Mouse (Mus musculus): ENCODE data around the gene Nedd9. TPM values are rescaled to one million over a fixed set of nuclear protein-coding genes. Genes with fewer than 3 reads are reported as not detected.

The Nedd9 gene
- total RNA-seq, 1 experiment = 4.4 TPM

DNA sequence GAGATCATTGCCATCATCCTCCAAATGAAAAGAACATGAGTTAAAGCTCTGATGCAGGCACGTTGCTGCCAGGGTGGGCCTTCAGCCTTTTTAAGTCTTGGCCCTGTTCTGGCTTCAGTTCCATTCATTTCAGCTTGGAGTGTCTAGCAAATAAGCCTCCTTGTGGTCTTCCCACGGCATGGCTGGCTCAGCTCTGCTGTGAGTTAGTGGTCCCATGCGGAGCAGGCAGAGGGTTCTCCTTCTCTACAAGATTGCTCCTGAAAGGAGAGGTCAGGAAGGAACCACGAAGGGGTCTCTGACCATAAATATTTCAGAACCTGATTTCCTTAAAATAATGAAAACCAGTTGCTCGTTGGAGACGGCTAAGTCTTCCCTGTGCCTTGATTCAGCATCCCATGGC lies 40.0 kb downstream of the Nedd9 start:
- no peak for DNase-seq (ENCODE audit: low read depth, low spot score)
- Histone ChIP-seq H3K4me3 (ENCODE audit: insufficient read depth in 1 of 2, low read depth in 1 of 2, low read length in 2 of 2, poor library complexity in 1 of 2, severe bottlenecking in 1 of 2) (no peak overlapping the region), H3K4me1 (ENCODE audit: control insufficient read depth in 2 of 2, insufficient read depth in 2 of 2, low read length in 2 of 2, poor library complexity in 1 of 2) (no peaks in the 10 kb centered on the region), H3K36me3 (ENCODE audit: control insufficient read depth, insufficient read depth, low read length, poor library complexity, severe bottlenecking) (no peaks in the 10 kb centered on the region), H3K9ac (ENCODE audit: insufficient read depth, low read depth, low read length, poor library complexity, severe bottlenecking) (no peak overlapping the region), H3K9me3 (ENCODE audit: control insufficient read depth, insufficient read depth, low read depth, low read length) (no peaks in the 10 kb centered on the region), H3K27ac (ENCODE audit: insufficient read depth, low read depth, low read length, poor library complexity, severe bottlenecking) (no peak overlapping the region)
- no peak for TF ChIP-seq MAFK (IDR thresholded peaks at IDR 0.05; ENCODE audit: insufficient read depth, low read depth, low read length)
- TF ChIP-seq HCFC1 (IDR thresholded peaks at IDR 0.05; ENCODE audit: borderline replicate concordance, insufficient read depth, low read length) = no peak
- no peak for TF ChIP-seq ZC3H11A (IDR thresholded peaks at IDR 0.05; ENCODE audit: borderline replicate concordance, low read depth, low read length)
- TF ChIP-seq CHD2 (IDR thresholded peaks at IDR 0.05; ENCODE audit: low read depth, low read length) = no peak
- no peak for TF ChIP-seq ZNF384 (IDR thresholded peaks at IDR 0.05; ENCODE audit: low read depth, low read length)
- in situ Hi-C loops (cut with MboI; ENCODE audit: low sequenced_read_pairs in 2 of 2, unreplicated experiment in 2 of 2) = no loop called here

DNA sequence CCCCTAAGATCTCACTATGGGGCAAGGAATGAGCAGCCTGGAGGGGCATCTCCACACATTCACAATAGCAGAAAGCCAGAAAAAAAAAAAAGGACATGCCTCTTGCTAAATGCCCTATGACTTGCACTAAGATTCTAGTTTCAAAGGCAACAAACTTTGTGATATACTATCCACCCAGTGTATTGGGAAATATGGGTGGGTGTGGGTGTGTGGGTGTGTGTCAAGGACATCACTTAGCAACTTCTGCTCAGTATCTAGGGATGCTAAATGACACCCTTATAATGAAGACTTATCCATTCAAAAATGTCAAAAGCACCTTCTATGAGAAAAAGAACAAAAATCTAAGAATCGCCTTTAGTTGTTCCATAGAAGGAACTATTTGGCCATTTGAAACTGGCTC lies 40.6 kb downstream of the Nedd9 start:
- DNase-seq (ENCODE audit: low read depth, low spot score) = no peak
- TF ChIP-seq ZC3H11A (IDR thresholded peaks at IDR 0.05; ENCODE audit: borderline replicate concordance, low read depth, low read length) (no peak), MAFK (IDR thresholded peaks at IDR 0.05; ENCODE audit: insufficient read depth, low read depth, low read length) (no peak), ZNF384 (IDR thresholded peaks at IDR 0.05; ENCODE audit: low read depth, low read length) (no peak), CHD2 (IDR thresholded peaks at IDR 0.05; ENCODE audit: low read depth, low read length) (no peak), HCFC1 (IDR thresholded peaks at IDR 0.05; ENCODE audit: borderline replicate concordance, insufficient read depth, low read length) (no peak)
- Histone ChIP-seq H3K9ac (ENCODE audit: insufficient read depth, low read depth, low read length, poor library complexity, severe bottlenecking) (no peak overlapping the region), H3K4me3 (ENCODE audit: insufficient read depth in 1 of 2, low read depth in 1 of 2, low read length in 2 of 2, poor library complexity in 1 of 2, severe bottlenecking in 1 of 2) (no peak overlapping the region), H3K27ac (ENCODE audit: insufficient read depth, low read depth, low read length, poor library complexity, severe bottlenecking) (no peak overlapping the region), H3K36me3 (ENCODE audit: control insufficient read depth, insufficient read depth, low read length, poor library complexity, severe bottlenecking) (no peaks in the 10 kb centered on the region), H3K4me1 (ENCODE audit: control insufficient read depth in 2 of 2, insufficient read depth in 2 of 2, low read length in 2 of 2, poor library complexity in 1 of 2) (no peaks in the 10 kb centered on the region), H3K9me3 (ENCODE audit: control insufficient read depth, insufficient read depth, low read depth, low read length) (no peaks in the 10 kb centered on the region)
- in situ Hi-C loops (cut with MboI; ENCODE audit: low sequenced_read_pairs in 2 of 2, unreplicated experiment in 2 of 2) = no loop called here

GRCm38 (mm10) chr13:41445067-41445808 lies 41.9 kb downstream of the Nedd9 start:
- no peak for TF ChIP-seq MAFK (IDR thresholded peaks at IDR 0.05; ENCODE audit: insufficient read depth, low read depth, low read length)
- TF ChIP-seq ZNF384 (IDR thresholded peaks at IDR 0.05; ENCODE audit: low read depth, low read length) = no peak
- TF ChIP-seq CHD2 (IDR thresholded peaks at IDR 0.05; ENCODE audit: low read depth, low read length) = no peak
- no peak for TF ChIP-seq HCFC1 (IDR thresholded peaks at IDR 0.05; ENCODE audit: borderline replicate concordance, insufficient read depth, low read length)
- TF ChIP-seq ZC3H11A (IDR thresholded peaks at IDR 0.05; ENCODE audit: borderline replicate concordance, low read depth, low read length) = no peak
- no peak overlapping the region for H3K9ac ChIP-seq (ENCODE audit: insufficient read depth, low read depth, low read length, poor library complexity, severe bottlenecking)
- no peak overlapping the region for H3K4me3 ChIP-seq (ENCODE audit: insufficient read depth in 1 of 2, low read depth in 1 of 2, low read length in 2 of 2, poor library complexity in 1 of 2, severe bottlenecking in 1 of 2)
- DNase-seq (ENCODE audit: low read depth, low spot score) = no peak
- H3K27ac ChIP-seq (ENCODE audit: insufficient read depth, low read depth, low read length, poor library complexity, severe bottlenecking) = no peak overlapping the region
- H3K4me1 ChIP-seq (ENCODE audit: control insufficient read depth in 2 of 2, insufficient read depth in 2 of 2, low read length in 2 of 2, poor library complexity in 1 of 2) = no peaks in the 10 kb centered on the region
- in situ Hi-C loops (cut with MboI; ENCODE audit: low sequenced_read_pairs in 2 of 2, unreplicated experiment in 2 of 2) = no loop called here
- no peaks in the 10 kb centered on the region for H3K36me3 ChIP-seq (ENCODE audit: control insufficient read depth, insufficient read depth, low read length, poor library complexity, severe bottlenecking)
- no peaks in the 10 kb centered on the region for H3K9me3 ChIP-seq (ENCODE audit: control insufficient read depth, insufficient read depth, low read depth, low read length)

GRCm38 (mm10) chr13:41444230-41444629 lies 42.9 kb downstream of the Nedd9 start:
- Histone ChIP-seq H3K4me3 (ENCODE audit: insufficient read depth in 1 of 2, low read depth in 1 of 2, low read length in 2 of 2, poor library complexity in 1 of 2, severe bottlenecking in 1 of 2) (no peak overlapping the region), H3K4me1 (ENCODE audit: control insufficient read depth in 2 of 2, insufficient read depth in 2 of 2, low read length in 2 of 2, poor library complexity in 1 of 2) (no peaks in the 10 kb centered on the region), H3K27ac (ENCODE audit: insufficient read depth, low read depth, low read length, poor library complexity, severe bottlenecking) (no peak overlapping the region), H3K9me3 (ENCODE audit: control insufficient read depth, insufficient read depth, low read depth, low read length) (no peaks in the 10 kb centered on the region), H3K9ac (ENCODE audit: insufficient read depth, low read depth, low read length, poor library complexity, severe bottlenecking) (no peak overlapping the region), H3K36me3 (ENCODE audit: control insufficient read depth, insufficient read depth, low read length, poor library complexity, severe bottlenecking) (no peaks in the 10 kb centered on the region)
- no peak for TF ChIP-seq MAFK (IDR thresholded peaks at IDR 0.05; ENCODE audit: insufficient read depth, low read depth, low read length)
- no peak for TF ChIP-seq ZNF384 (IDR thresholded peaks at IDR 0.05; ENCODE audit: low read depth, low read length)
- no peak for TF ChIP-seq HCFC1 (IDR thresholded peaks at IDR 0.05; ENCODE audit: borderline replicate concordance, insufficient read depth, low read length)
- no peak for TF ChIP-seq CHD2 (IDR thresholded peaks at IDR 0.05; ENCODE audit: low read depth, low read length)
- TF ChIP-seq ZC3H11A (IDR thresholded peaks at IDR 0.05; ENCODE audit: borderline replicate concordance, low read depth, low read length) = no peak
- in situ Hi-C loops (cut with MboI; ENCODE audit: low sequenced_read_pairs in 2 of 2, unreplicated experiment in 2 of 2) = no loop called here
- DNase-seq (ENCODE audit: low read depth, low spot score) = no peak

All from ES-E14 (cell line).